Mouse (Mus musculus) layer of hippocampus, postnatal 36 days (tissue): ENCODE results near the gene Rhog. TPM values are rescaled to one million over a fixed set of nuclear protein-coding genes. Genes with fewer than 3 reads are reported as not detected.
A peak's percentile ranks its signal among the peaks of the same experiment; 100 is the strongest.

Experiments used
- DNase-seq, 2 experiments: peaks; one replicate each; pipeline ENCODE4 v3.0.0; 2022
- total RNA-seq, 2 experiments: library from RNA; stranded (reverse); gene quantifications; 2 replicates each; pipeline ENCODE4 v1.2.3; 2021

Rhog gene
- total RNA-seq, 2 experiments from 2014 or later, result 23.9 to 29.4 TPM

GRCm38 (mm10) chr7:102222336-102222735 is 33.5 kb downstream of the Rhog start:
- DNase-seq, result no peak

- no peak for DNase-seq
These were observed 34.0 kb downstream of the Rhog start for GRCm38 (mm10) chr7:102221899-102222298.

- no peak for DNase-seq
These were observed 44.8 kb downstream of the Rhog start for GRCm38 (mm10) chr7:102211071-102211470.

GRCm38 (mm10) chr7:102209756-102210721 is 45.8 kb downstream of the Rhog start, which contains the start of the genes Nup98 and Pgap2:
Gene Nup98 (minus strand): TSS chr7:102210176.
Gene Pgap2 (plus strand): TSS chr7:102210208.
- DNase-seq, result peak; percentile 99

- DNase-seq, result no peak
These were observed 47.0 kb downstream of the Rhog start for GRCm38 (mm10) chr7:102208806-102209363.

GRCm38 (mm10) chr7:102205646-102206045 is 50.2 kb downstream of the Rhog start:
- no peak for DNase-seq

GRCm38 (mm10) chr7:102204296-102204857 is 51.5 kb downstream of the Rhog start:
- no peak for DNase-seq

- DNase-seq, result no peak
These were observed 54.7 kb downstream of the Rhog start for GRCm38 (mm10) chr7:102200996-102201785.

- no peak for DNase-seq
These were observed 55.3 kb downstream of the Rhog start for GRCm38 (mm10) chr7:102200576-102200975.

- DNase-seq, result no peak
These were observed 63.5 kb downstream of the Rhog start for GRCm38 (mm10) chr7:102192356-102192755.

Other genes starting within 250 kb of the Rhog start
- 10 to 100 TPM in 1 of 2 experiments, 1 to 10 TPM in 1; 7.8 to 11.0 TPM for gene Il18bp, start 237.4 kb downstream of the Rhog start, total RNA-seq
- 10 to 100 TPM; 39.5 to 51.6 TPM for gene Rnf121, start 190.6 kb downstream of the Rhog start, total RNA-seq
- 10 to 100 TPM; 27.5 to 30.0 TPM for gene Xndc1, start 190.5 kb downstream of the Rhog start, total RNA-seq
- gene Xntrpc, start 190.3 kb downstream of the Rhog start, total RNA-seq, result 1 to 10 TPM; 2.2 to 2.4 TPM
- gene Trpc2, start 172.9 kb downstream of the Rhog start, total RNA-seq, result 1 to 10 TPM; 1.4 to 2.5 TPM
- not detected for gene Art1, start 154.3 kb downstream of the Rhog start, total RNA-seq
- not detected for gene Art5, start 146.6 kb downstream of the Rhog start, total RNA-seq
- not detected for gene Chrna10, start 139.2 kb downstream of the Rhog start, total RNA-seq
- gene Nup98, start 45.9 kb downstream of the Rhog start, total RNA-seq, result 10 to 100 TPM; 38.8 to 44.9 TPM
- 10 to 100 TPM; 27.1 to 29.1 TPM for gene Pgap2, start 45.8 kb downstream of the Rhog start, total RNA-seq
- 10 to 100 TPM; 66.1 to 67.8 TPM for gene Stim1, start 11.8 kb upstream of the Rhog start, total RNA-seq
- gene Rrm1, start 185.6 kb upstream of the Rhog start, total RNA-seq, result 10 to 100 TPM in 1 of 2 experiments, 1 to 10 TPM in 1; 9.8 to 11.4 TPM
- gene Olfr543, start 225.6 kb upstream of the Rhog start, total RNA-seq, result not detected
- gene Olfr544, start 232.3 kb upstream of the Rhog start, total RNA-seq, result not detected
- not detected for gene Olfr545, start 243.5 kb upstream of the Rhog start, total RNA-seq